Mouse (Mus musculus) olfactory bulb, adult 2 months (tissue): ENCODE measurements at regions not wholly inside any gene's neighbourhood (a gene's known extent, or its start where the extent isn't known, plus 50 kb on each side); places are given as distances from the start of the nearest gene placed in this dataset.

Experiments used
- CTCF ChIP-seq: fragments of 200-500 bp; IDR thresholded peaks from 2 replicates; pipeline ENCODE4 v1.5.1; 2012; ENCODE audit warnings: low read depth, mild to moderate bottlenecking, low read length, moderate library complexity; ENCODE audit not compliant: insufficient read depth
- POLR2A ChIP-seq: fragments of 200-500 bp; IDR thresholded peaks from 2 replicates; pipeline ENCODE4 v1.6.1; 2012; ENCODE audit warnings: mild to moderate bottlenecking, low read depth, low read length, moderate library complexity; ENCODE audit not compliant: insufficient read depth

GRCm38 (mm10) chr16:50482360-50482786, 50.2 kb upstream of the Bbx start:
- TF ChIP-seq CTCF (no peak), POLR2A (no peak)
